Mouse (Mus musculus) kidney, adult 2 months (tissue): Measurements from ENCODE around the gene Olfr1441. TPM values are rescaled to one million over a fixed set of nuclear protein-coding genes. Genes with fewer than 3 reads are reported as not detected.

Source experiments
- DNase-seq: peaks from one replicate; pipeline ENCODE4 v3.0.0; 2021
- H3K27ac ChIP-seq: fragments of 200-500 bp; 2 replicates; pipeline ENCODE4 v1.5.1; 2012; ENCODE audit warnings: low read depth, low read length, control low read depth, inconsistent platforms; ENCODE audit not compliant: insufficient read depth
- H3K27me3 ChIP-seq: fragments of 200-500 bp; replicated peaks from 2 replicates; pipeline ENCODE4 v1.6.1; 2012; ENCODE audit warnings: mild to moderate bottlenecking, moderate library complexity, low read length, inconsistent platforms; ENCODE audit not compliant: control insufficient read depth, insufficient read depth
- H3K36me3 ChIP-seq: fragments of 200-500 bp; 2 replicates; pipeline ENCODE4 v1.6.1; 2012; ENCODE audit warnings: mild to moderate bottlenecking, moderate library complexity, low read length, inconsistent platforms; ENCODE audit not compliant: control insufficient read depth, insufficient read depth
- H3K4me1 ChIP-seq: fragments of 200-500 bp; 2 replicates; pipeline ENCODE4 v1.6.1; 2011; ENCODE audit warnings: low read length; ENCODE audit not compliant: control insufficient read depth, insufficient read depth
- H3K4me3 ChIP-seq: fragments of 200-500 bp; 2 replicates; pipeline ENCODE4 v1.5.1; 2011; ENCODE audit warnings: mild to moderate bottlenecking, low read depth, low read length, control low read depth; ENCODE audit not compliant: insufficient read depth
- CTCF ChIP-seq: fragments of 200-500 bp; conservative IDR thresholded peaks from 2 replicates; pipeline ENCODE4 v1.5.1; 2011; ENCODE audit warnings: low read depth, mild to moderate bottlenecking, control low read depth, low read length, moderate library complexity, mixed read lengths; ENCODE audit not compliant: insufficient read depth, insufficient read length
- POLR2A ChIP-seq: fragments of 200-500 bp; IDR thresholded peaks from one replicate; pipeline ENCODE4 v1.6.1; 2011; ENCODE audit warnings: low read depth, low read length, control low read depth
- WGBS: fragments of 180-500 bp; shearing (Covaris S2); methylation state at CpG from one replicate; pipeline ENCODE4 v1.1.7; 2018; 5-methylcytosine and 5-hydroxymethylcytosine counted together
- polyA plus RNA-seq: library from polyadenylated mRNA; depleted of rRNA; stranded (reverse); fragments of >200 nt; gene quantifications from 2 replicates; pipeline ENCODE4 v1.2.3, GENCODE M21; 2012; rRNA removed

Gene Olfr1441
- polyA plus RNA-seq = not detected in 2 replicates

- no peak within 1 kb of the TSS for H3K4me3 ChIP-seq
- DNase-seq = peak; percentile 66
- no peaks in the 10 kb centered on the region for H3K27me3 ChIP-seq
- no peaks in the 10 kb centered on the region for H3K36me3 ChIP-seq
- TF ChIP-seq CTCF = no peak
- no peak for TF ChIP-seq POLR2A
- H3K4me1 ChIP-seq = no peaks in the 10 kb centered on the region
- no peak within 1 kb of the TSS for H3K27ac ChIP-seq
Observed at GRCm38 (mm10) chr19:12417361-12417760, at the start of gene Olfr1441. Olfr1441 (plus strand) TSS chr19:12417433.

GRCm38 (mm10) chr19:12373004-12373403, 44.2 kb upstream of the Olfr1441 start:
- no peak overlapping the region for H3K4me3 ChIP-seq
- H3K4me1 ChIP-seq = no peaks in the 10 kb centered on the region
- WGBS = 77% methylated on average over 3 of the region's 3 CpGs
- H3K27me3 ChIP-seq = no peaks in the 10 kb centered on the region
- DNase-seq = no peak
- TF ChIP-seq POLR2A (no peak), CTCF (no peak)
- no peaks in the 10 kb centered on the region for H3K36me3 ChIP-seq
- no peak overlapping the region for H3K27ac ChIP-seq

DNA sequence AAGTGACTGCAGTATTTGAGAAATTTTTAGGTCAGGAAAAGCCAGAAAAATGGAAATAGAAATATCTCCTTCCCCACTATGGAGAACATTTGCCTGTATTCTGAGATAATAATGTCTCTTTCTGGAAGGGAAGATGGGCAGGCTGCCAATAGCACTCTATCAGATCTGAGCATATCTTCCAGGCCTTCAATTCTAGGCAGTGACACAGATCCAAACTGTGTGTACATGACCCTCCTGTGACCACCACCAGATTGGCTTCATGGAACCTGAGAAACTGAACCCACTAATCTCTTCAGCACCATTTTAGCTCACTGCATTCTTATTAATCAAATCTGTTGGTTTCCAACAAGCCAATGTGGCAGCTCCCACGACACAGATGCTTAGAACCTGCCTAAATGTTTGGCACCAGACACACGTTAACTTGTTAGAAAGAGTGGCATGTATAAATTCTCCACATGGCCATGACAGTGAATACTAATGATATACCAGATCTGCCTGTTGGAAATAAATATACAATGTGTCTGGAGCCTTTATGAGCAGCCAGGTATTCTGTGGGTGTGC, 42.7 kb upstream of the Olfr1441 start:
- no peaks in the 10 kb centered on the region for H3K36me3 ChIP-seq
- no peak for TF ChIP-seq POLR2A
- no peak for TF ChIP-seq CTCF
- DNase-seq = no peak
- WGBS = 62% methylated on average over 2 of the region's 2 CpGs
- no peak overlapping the region for H3K27ac ChIP-seq
- H3K27me3 ChIP-seq = no peaks in the 10 kb centered on the region
- no peaks in the 10 kb centered on the region for H3K4me1 ChIP-seq
- H3K4me3 ChIP-seq = no peak overlapping the region

- DNase-seq = no peak
- no peak for TF ChIP-seq CTCF
- no peak for TF ChIP-seq POLR2A
- Histone ChIP-seq H3K27ac (no peak within 1 kb of the TSS), H3K27me3 (no peaks in the 10 kb centered on the region), H3K36me3 (no peaks in the 10 kb centered on the region), H3K4me3 (no peak within 1 kb of the TSS), H3K4me1 (no peaks in the 10 kb centered on the region)
- 76% methylated on average over 2 of the region's 2 CpGs for WGBS
Observed at GRCm38 (mm10) chr19:12386979-12387378, 30.3 kb upstream of the Olfr1441 start, which contains the start of gene Olfr1440. Olfr1440 (plus strand) TSS chr19:12387279.

DNA sequence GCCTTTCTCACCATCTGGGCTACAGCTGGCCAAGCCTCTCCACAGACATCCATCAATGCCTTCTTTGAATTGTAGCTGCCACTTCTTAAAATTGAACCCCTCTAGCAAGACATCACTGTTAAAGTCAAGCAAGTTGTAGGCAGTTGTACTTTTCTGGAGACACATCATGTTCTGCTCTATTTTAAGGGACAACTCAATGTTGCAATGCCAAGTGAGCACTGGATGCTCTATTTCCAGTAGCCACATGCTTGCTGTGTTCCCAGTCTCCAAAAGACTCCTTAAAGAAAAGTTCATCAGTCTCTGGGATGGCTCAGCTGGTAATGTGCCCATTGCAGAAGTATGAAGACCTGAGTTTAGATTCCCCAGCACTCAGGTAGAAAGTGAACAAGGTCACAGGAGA, 3.5 kb upstream of the Olfr1441 start:
- H3K36me3 ChIP-seq = no peaks in the 10 kb centered on the region
- H3K27ac ChIP-seq = no peak overlapping the region
- H3K4me3 ChIP-seq = no peak overlapping the region
- TF ChIP-seq CTCF (no peak), POLR2A (no peak)
- H3K4me1 ChIP-seq = no peaks in the 10 kb centered on the region
- DNase-seq = no peak
- H3K27me3 ChIP-seq = no peaks in the 10 kb centered on the region; the same call in 1 of the 2 replicates

DNA sequence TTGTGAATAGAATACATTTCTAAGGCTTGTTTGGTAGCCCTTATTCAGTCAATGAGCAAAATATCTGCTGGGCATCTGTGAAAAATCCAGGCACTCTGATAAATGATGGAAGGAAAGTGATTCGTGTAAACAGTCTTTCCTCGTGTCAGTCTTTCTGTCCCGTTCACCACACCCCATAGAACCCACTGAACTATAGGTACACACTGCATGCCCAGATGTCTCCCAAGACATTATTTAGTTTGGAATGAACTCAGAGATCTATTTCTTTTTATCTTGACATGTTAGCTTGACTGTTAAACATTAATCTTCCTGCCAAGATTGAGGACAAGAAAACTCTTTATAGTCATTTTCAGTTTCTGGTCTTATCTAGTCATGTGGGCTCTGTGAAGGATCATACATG, 1.1 kb downstream of the Olfr1441 start:
- Histone ChIP-seq H3K27me3 (no peaks in the 10 kb centered on the region), H3K27ac (no peak overlapping the region), H3K4me3 (no peak overlapping the region), H3K4me1 (no peaks in the 10 kb centered on the region), H3K36me3 (no peaks in the 10 kb centered on the region)
- 81% methylated on average over 3 of the region's 3 CpGs for WGBS
- DNase-seq = no peak
- TF ChIP-seq CTCF (no peak), POLR2A (no peak)

- Histone ChIP-seq H3K27me3 (no peaks in the 10 kb centered on the region), H3K4me3 (no peak overlapping the region), H3K27ac (no peak overlapping the region), H3K4me1 (no peaks in the 10 kb centered on the region), H3K36me3 (no peaks in the 10 kb centered on the region)
- 69% methylated on average over 6 of the region's 6 CpGs for WGBS
- DNase-seq = no peak
- TF ChIP-seq CTCF (no peak), POLR2A (no peak)
Observed at GRCm38 (mm10) chr19:12420555-12420954, 3.3 kb downstream of the Olfr1441 start.
